In the genomic region with DNA sequence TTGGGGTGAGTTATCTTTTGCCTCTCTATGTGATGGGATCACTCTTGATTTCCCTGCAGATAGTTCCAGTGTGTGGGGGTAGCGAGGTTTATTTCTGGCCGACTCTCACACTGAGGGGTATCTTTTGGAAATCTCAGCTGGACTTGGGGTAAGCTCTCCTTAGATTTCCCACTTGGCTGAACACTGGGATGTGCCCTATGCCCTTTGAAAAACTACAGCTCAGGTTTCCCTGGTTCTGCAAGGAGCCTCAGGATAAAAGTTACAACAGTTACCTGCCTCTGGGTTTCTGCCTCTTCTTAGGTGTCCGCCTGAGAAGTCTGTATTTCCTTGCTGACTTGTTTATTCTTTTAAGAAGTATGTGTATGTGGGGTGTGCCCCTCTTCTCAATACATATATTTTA, we compare ENCODE assay signal across 28 mouse cellular contexts. TPM values are rescaled to one million over a fixed set of nuclear protein-coding genes. Genes with fewer than 3 reads are reported as not detected.
DNase-seq lines count a peak whose midpoint lies in the region; ATAC-seq and TF ChIP-seq lines count a peak whose summit lies in the region.
"Had no signal": no experiment of that assay in that cellular context is flagged by ENCODE, and none has a peak within 500 bp of the region (broad histone marks: within the 10 kb centered on the region; RNA-seq: fewer than 3 reads in every experiment).

No protein-coding gene starts in this region.

- no peaks in the 10 kb centered on the region for H3K27me3 ChIP-seq in kidney, embryonic 14.5 days (ENCODE audit: control insufficient read depth, insufficient read depth, low read length)
- H3K27me3 ChIP-seq in kidney, postnatal 0 days (ENCODE audit: insufficient read depth, low read length): no peaks in the 10 kb centered on the region
- H3K27me3 ChIP-seq: forebrain, embryonic 13.5 days; heart, embryonic 13.5 days had no signal

- ATAC-seq in kidney, embryonic 14.5 days (ENCODE audit: low FRiP score, low TSS enrichment): no peak
- ATAC-seq in kidney, postnatal 0 days (replicated peaks; ENCODE audit: low FRiP score, low read depth): no peak
- ATAC-seq: CD4-positive, CD25-positive, alpha-beta regulatory T cell, adult 4 months; forebrain, embryonic 13.5 days; forebrain, embryonic 16.5 days; hindbrain, postnatal 0 days; inflammation-experienced regulatory T-cells, adult 6 months had no signal

- DNase-seq in gastrocnemius, adult 2 months: peak; percentile 38
- no peak for DNase-seq in gastrocnemius, postnatal 14 days
- DNase-seq in kidney, adult 9 months: peak; percentile 53
- DNase-seq in kidney, postnatal 0 days (ENCODE audit: low spot score): peak; percentile 27
- no peak for DNase-seq in kidney, postnatal 10 days
- DNase-seq in retina, postnatal 1 day: no peak
- DNase-seq: adrenal gland, adult 8-10 months; adrenal gland, postnatal 25 days; cerebellum, adult 18-20 months; cerebellum, adult 9-10 months; cerebellum, postnatal 14 days; heart, adult 18-20 months; heart, postnatal 14 days; heart, postnatal 4 days had no signal

- no peak overlapping the region for H3K9ac ChIP-seq in kidney, embryonic 14.5 days (ENCODE audit: low read depth, low read length)
- H3K9ac ChIP-seq in kidney, postnatal 0 days (ENCODE audit: low read depth, low read length): no peak overlapping the region
- H3K9ac ChIP-seq: forebrain, embryonic 13.5 days; heart, embryonic 13.5 days; hindbrain, embryonic 14.5 days had no signal

- H3K9me3 ChIP-seq in kidney, embryonic 14.5 days (ENCODE audit: control insufficient read depth, low read length): no peaks in the 10 kb centered on the region
- H3K9me3 ChIP-seq in kidney, postnatal 0 days (replicated peaks; ENCODE audit: low read length): no peaks in the 10 kb centered on the region
- H3K9me3 ChIP-seq: forebrain, embryonic 10.5 days; forebrain, embryonic 13.5 days; heart, embryonic 13.5 days had no signal

- H3K36me3 ChIP-seq in kidney, embryonic 14.5 days (ENCODE audit: control insufficient read depth, insufficient read depth, low read length): no peaks in the 10 kb centered on the region
- no peaks in the 10 kb centered on the region for H3K36me3 ChIP-seq in kidney, postnatal 0 days (ENCODE audit: insufficient read depth, low read length)
- H3K36me3 ChIP-seq: forebrain, embryonic 10.5 days; heart, embryonic 13.5 days had no signal

- H3K27ac ChIP-seq in gastrocnemius, adult 2 months: peak overlapping the region; percentile 83
- H3K27ac ChIP-seq in kidney, embryonic 14.5 days (ENCODE audit: low read depth, low read length): no peak overlapping the region
- peak overlapping the region; percentile 54; the same call in 1 of the 2 replicates for H3K27ac ChIP-seq in kidney, postnatal 0 days
- H3K27ac ChIP-seq: forebrain, embryonic 10.5 days; forebrain, embryonic 13.5 days; heart, embryonic 13.5 days; hindbrain, embryonic 14.5 days; hindbrain, postnatal 0 days had no signal

- no peak overlapping the region for H3K4me2 ChIP-seq in kidney, embryonic 14.5 days (replicated peaks; ENCODE audit: low read depth, low read length)
- H3K4me2 ChIP-seq in kidney, postnatal 0 days (ENCODE audit: low read length): no peak overlapping the region
- H3K4me2 ChIP-seq: forebrain, embryonic 13.5 days; heart, embryonic 13.5 days; hindbrain, embryonic 14.5 days had no signal

- H3K4me3 ChIP-seq in gastrocnemius, adult 2 months: no peak overlapping the region
- no peak overlapping the region for H3K4me3 ChIP-seq in kidney, embryonic 14.5 days (ENCODE audit: low read length)
- no peak overlapping the region for H3K4me3 ChIP-seq in kidney, postnatal 0 days (replicated peaks; ENCODE audit: low read depth, low read length)
- H3K4me3 ChIP-seq: forebrain, embryonic 10.5 days; forebrain, embryonic 13.5 days; heart, embryonic 13.5 days had no signal

- TF ChIP-seq CTCF in gastrocnemius, adult 2 months (IDR thresholded peaks at IDR 0.05): no peak
- TF ChIP-seq CTCF in kidney, postnatal 0 days (IDR thresholded peaks at IDR 0.05; ENCODE audit: low read depth): no peak

- intact Hi-C loops in gastrocnemius, adult 2 months (cut with DNase I): loop anchor here (5.0 kb wide), 1 partner anchor 36 kb away; no protein-coding TSS in a partner anchor
- intact Hi-C loops in gastrocnemius, postnatal 14 days (cut with DNase I; ENCODE audit: low total_unique reads): no loop called here

- 46% methylated on average over 3 of the region's 3 CpGs for WGBS in kidney, embryonic 14.5 days
- 40% methylated on average over 3 of the region's 3 CpGs for WGBS in kidney, postnatal 0 days

- H3K4me1 ChIP-seq in kidney, embryonic 14.5 days (ENCODE audit: control insufficient read depth, insufficient read depth, low read length): no peaks in the 10 kb centered on the region
- H3K4me1 ChIP-seq in kidney, postnatal 0 days (replicated peaks; ENCODE audit: insufficient read depth, low read length): no peaks in the 10 kb centered on the region
- H3K4me1 ChIP-seq: forebrain, embryonic 13.5 days; heart, embryonic 13.5 days had no signal

RNA-seq across cellular contexts. Expression of gene Pcx, which starts 30.7 kb away (rescaled TPM):
- total RNA-seq in gastrocnemius, adult 2 months (2021): 100 to 1,000 TPM in 1 of 2 experiments, 10 to 100 TPM in 1; 94.6 to 119 TPM
- 10 to 100 TPM; 16.1 to 17.4 TPM for total RNA-seq in gastrocnemius, postnatal 14 days (2021)
- 10.0 and 16.7 TPM in 2 replicates for polyA plus RNA-seq in kidney, embryonic 14.5 days (2014; fragmentation: Nextera tagmentation; extraction: Ambion mirVana)
- 57.6 and 66.9 TPM in 2 replicates for polyA plus RNA-seq in kidney, postnatal 0 days (2015; fragmentation: Nextera tagmentation; extraction: Ambion mirVana)

RNA-seq across cellular contexts. Expression of gene 2010003K11Rik, which starts 42.6 kb away (rescaled TPM):
- total RNA-seq in gastrocnemius, adult 2 months (2021): not detected
- not detected for total RNA-seq in gastrocnemius, postnatal 14 days (2021)
- not detected in 2 replicates for polyA plus RNA-seq in kidney, embryonic 14.5 days (2014; fragmentation: Nextera tagmentation; extraction: Ambion mirVana)
- polyA plus RNA-seq in kidney, postnatal 0 days (2015; fragmentation: Nextera tagmentation; extraction: Ambion mirVana): 0.57 and 0.61 TPM in 2 replicates
- total RNA-seq: heart, postnatal 4 days; hindbrain, postnatal 0 days; MEL had no signal
- polyA plus RNA-seq: C2C12; CD4-positive, CD25-positive, alpha-beta regulatory T cell, adult 4 months; embryonic facial prominence, embryonic 11.5 days; embryonic facial prominence, embryonic 14.5 days; forebrain, embryonic 10.5 days; forebrain, embryonic 13.5 days; forebrain, embryonic 16.5 days; heart, embryonic 13.5 days; hindbrain, embryonic 11.5 days; hindbrain, embryonic 14.5 days; inflammation-experienced regulatory T-cells, adult 6 months had no signal

Comparison
In these comparisons a context has a peak if more than half of its experiments do, and no peak if none do; other contexts are left out.
1. DNase-seq: peak in gastrocnemius, adult 2 months (single experiment), kidney, adult 9 months (single experiment) and kidney, postnatal 0 days (single experiment); none in gastrocnemius, postnatal 14 days (single experiment), kidney, postnatal 10 days (single experiment) and retina, postnatal 1 day (single experiment).
2. RNA of gene Pcx, which starts 30.7 kb away (total RNA-seq): 94.6 to 119 TPM in gastrocnemius, adult 2 months; 16.1 to 17.4 TPM in gastrocnemius, postnatal 14 days; every median in the first group is over 4 times any median in the second.